Mouse (Mus musculus) urinary bladder, postnatal 4 days (tissue): ENCODE results near the gene Hoxa1.
A peak's percentile ranks its signal among the peaks of the same experiment; 100 is the strongest.

Source experiments
- DNase-seq, 2 experiments: peaks; one replicate each; pipeline ENCODE4 v3.0.0; 2021 to 2022; ENCODE audit warnings: low spot score in 2 of 2

The Hoxa1 gene

GRCm38 (mm10) chr6:52158276-52159051, at the start of gene Hoxa1:
TSS of gene Hoxa1 (minus strand) at chr6:52158317.
- DNase-seq: peak; percentile 76 to 81

GRCm38 (mm10) chr6:52207684-52207976, 49.5 kb upstream of the Hoxa1 start:
- DNase-seq: no peak

GRCm38 (mm10) chr6:52206882-52207683, 49.0 kb upstream of the Hoxa1 start:
- DNase-seq: no peak

GRCm38 (mm10) chr6:52205638-52206621, 47.8 kb upstream of the Hoxa1 start:
- no peak for DNase-seq

GRCm38 (mm10) chr6:52205221-52205620, 47.1 kb upstream of the Hoxa1 start:
- DNase-seq: no peak

- peak in 1 of 2 experiments; percentile 86 for DNase-seq
Observed at GRCm38 (mm10) chr6:52204050-52204752, 46.1 kb upstream of the Hoxa1 start, which contains the start of gene Hoxa5. TSS of gene Hoxa5 (minus strand) at chr6:52204587.

- DNase-seq: no peak
Observed at GRCm38 (mm10) chr6:52203371-52204049, 45.4 kb upstream of the Hoxa1 start.

- DNase-seq: no peak
Observed at GRCm38 (mm10) chr6:52203121-52203370, 44.9 kb upstream of the Hoxa1 start.

- DNase-seq: no peak
Observed at GRCm38 (mm10) chr6:52202362-52203120, 44.4 kb upstream of the Hoxa1 start.

- DNase-seq: no peak
Observed at GRCm38 (mm10) chr6:52201269-52201668, 43.2 kb upstream of the Hoxa1 start.

- no peak for DNase-seq
Observed at GRCm38 (mm10) chr6:52200751-52201250, 42.7 kb upstream of the Hoxa1 start.

- DNase-seq: no peak
Observed at GRCm38 (mm10) chr6:52200073-52200750, 42.1 kb upstream of the Hoxa1 start.

- no peak for DNase-seq
Observed at GRCm38 (mm10) chr6:52197271-52197670, 39.2 kb upstream of the Hoxa1 start.

GRCm38 (mm10) chr6:52196811-52197210, 38.7 kb upstream of the Hoxa1 start:
- no peak for DNase-seq

- no peak for DNase-seq
Observed at GRCm38 (mm10) chr6:52194690-52195089, 36.6 kb upstream of the Hoxa1 start.

GRCm38 (mm10) chr6:52191860-52192550, 33.9 kb upstream of the Hoxa1 start:
- DNase-seq: peak; percentile 81 to 91

GRCm38 (mm10) chr6:52190906-52191810, 33.0 kb upstream of the Hoxa1 start, which contains the start of gene Hoxa4:
TSS of gene Hoxa4 (minus strand) at chr6:52191753.
- no peak for DNase-seq

GRCm38 (mm10) chr6:52190410-52190809, 32.3 kb upstream of the Hoxa1 start:
- DNase-seq: no peak
